Mouse (Mus musculus) embryonic facial prominence, embryonic 14.5 days (tissue): ENCODE measurements around the gene AY074887. TPM values are rescaled to one million over a fixed set of nuclear protein-coding genes. Genes with fewer than 3 reads are reported as not detected.
A peak's percentile ranks its signal among the peaks of the same experiment; 100 is the strongest.
"Not testable (repeated sequence)": the region's sequence is repeated elsewhere in the genome, so short reads cannot be mapped to it uniquely, and the experiment has no call there.

Experiments used
- ATAC-seq: fragments of 200-750 bp; cut with Nextera tagmentation; 2 replicates; pipeline ENCODE4 v1.8.0; 2017; ENCODE audit warnings: low read depth, moderate number of reproducible peaks, moderate TSS enrichment
- DNase-seq: peaks from one replicate; pipeline ENCODE4 v3.0.0-alpha.2; 2015; ENCODE audit warnings: low spot score
- H3K27ac ChIP-seq: fragments of 300-500 bp; sonication (generic); replicated peaks from 2 replicates; pipeline ENCODE4 v1.5.1; 2014; ENCODE audit warnings: low read depth, mild to moderate bottlenecking, low read length, moderate library complexity
- H3K27me3 ChIP-seq: fragments of 300-500 bp; sonication (generic); replicated peaks from 2 replicates; pipeline ENCODE4 v1.6.1; 2014; ENCODE audit warnings: low read length; ENCODE audit not compliant: control insufficient read depth, insufficient read depth
- H3K36me3 ChIP-seq: fragments of 300-500 bp; sonication (generic); 2 replicates; pipeline ENCODE4 v1.6.1; 2014; ENCODE audit warnings: low read length, mixed read lengths; ENCODE audit not compliant: control insufficient read depth, insufficient read depth
- H3K4me1 ChIP-seq: fragments of 300-500 bp; sonication (generic); 2 replicates; pipeline ENCODE4 v1.6.1; 2014; ENCODE audit warnings: antibody characterized with exemption, low read length; ENCODE audit not compliant: control insufficient read depth, insufficient read depth
- H3K4me2 ChIP-seq: fragments of 300-500 bp; sonication (generic); 2 replicates; pipeline ENCODE4 v1.6.1; 2014; ENCODE audit warnings: low read depth, mild to moderate bottlenecking, low read length, moderate library complexity, mixed read lengths
- H3K4me3 ChIP-seq: fragments of 300-500 bp; sonication (generic); 2 replicates; pipeline ENCODE4 v1.5.1; 2014; ENCODE audit warnings: low read depth, mild to moderate bottlenecking, low read length
- H3K9ac ChIP-seq: fragments of 300-500 bp; sonication (generic); 2 replicates; pipeline ENCODE4 v1.6.1; 2014; ENCODE audit warnings: low read depth, mild to moderate bottlenecking, low read length, moderate library complexity, mixed read lengths
- H3K9me3 ChIP-seq: fragments of 300-500 bp; sonication (generic); 2 replicates; pipeline ENCODE4 v1.6.1; 2016; ENCODE audit warnings: low read length; ENCODE audit not compliant: control insufficient read depth
- WGBS: fragments of 180-500 bp; shearing (Covaris S2); extraction: QIAGEN DNeasy Blood & Tissue Kit; methylation state at CpG from one replicate; pipeline ENCODE4 v1.1.7; 2014; 5-methylcytosine and 5-hydroxymethylcytosine counted together
- polyA plus RNA-seq: library from polyadenylated mRNA; unstranded; fragments of >200 nt; fragmentation: Nextera tagmentation; extraction: Ambion mirVana; gene quantifications from 2 replicates; pipeline ENCODE4 v1.2.1, GENCODE M21; 2014

The AY074887 gene
- polyA plus RNA-seq, 1 experiment from 2014 or later: 1.0 TPM

DNA sequence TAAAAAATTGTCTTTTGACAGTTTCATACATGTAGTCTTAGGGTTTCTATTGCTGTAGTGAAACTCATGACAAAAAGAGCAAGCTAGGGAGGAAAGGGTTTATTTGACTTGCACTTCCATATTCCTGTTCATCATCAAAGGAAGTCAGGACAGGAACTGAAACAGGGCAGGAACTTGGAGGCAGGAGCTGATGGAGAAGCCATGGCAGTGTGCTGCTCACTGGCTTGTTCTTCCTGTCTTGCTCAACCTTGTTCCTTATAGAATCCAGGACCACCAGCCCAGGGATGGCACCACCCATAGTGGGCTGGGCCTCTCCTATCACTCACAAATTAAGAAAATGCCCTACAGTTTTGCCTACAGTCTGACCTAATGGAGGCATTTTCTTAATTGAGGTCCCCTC, 12.9 kb upstream of the AY074887 start:
- no peak for ATAC-seq
- Histone ChIP-seq H3K9ac (no peak overlapping the region), H3K4me1 (no peaks in the 10 kb centered on the region), H3K27ac (no peak overlapping the region), H3K9me3 (0 out of 2 replicates have a peak, but pooled peaks cover 4% of the 10 kb centered on the region), H3K4me3 (no peak overlapping the region), H3K36me3 (peaks cover 13% of the 10 kb centered on the region), H3K27me3 (no peaks in the 10 kb centered on the region), H3K4me2 (no peak overlapping the region)
- no peak for DNase-seq

DNA sequence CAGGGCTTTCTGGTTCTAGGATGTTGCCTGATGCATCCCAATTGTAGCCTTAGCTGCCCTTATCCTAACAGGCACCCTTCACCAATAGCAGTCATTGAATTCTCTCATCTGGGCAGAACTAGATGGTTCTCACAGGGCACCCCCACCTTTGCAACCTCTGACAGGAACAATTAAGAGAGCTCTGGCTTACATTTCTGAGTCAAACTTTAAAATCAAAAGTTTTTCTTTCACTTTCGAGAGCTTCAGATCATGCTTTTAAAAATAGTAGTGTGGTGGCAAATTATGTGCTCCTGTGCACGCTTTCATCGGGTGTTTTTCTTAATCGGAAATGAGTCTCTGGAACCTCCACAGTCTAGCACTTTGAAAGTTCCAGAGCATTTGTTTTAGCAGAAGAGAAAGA, 10.3 kb upstream of the AY074887 start:
- WGBS: 86% methylated on average over 4 of the region's 4 CpGs
- Histone ChIP-seq H3K4me1 (no peaks in the 10 kb centered on the region), H3K9me3 (no peaks in the 10 kb centered on the region), H3K4me2 (no peak overlapping the region), H3K27ac (no peak overlapping the region), H3K4me3 (no peak overlapping the region), H3K27me3 (no peaks in the 10 kb centered on the region), H3K36me3 (peaks cover 36% of the 10 kb centered on the region), H3K9ac (no peak overlapping the region)
- DNase-seq (no peak), ATAC-seq (no peak)

DNA sequence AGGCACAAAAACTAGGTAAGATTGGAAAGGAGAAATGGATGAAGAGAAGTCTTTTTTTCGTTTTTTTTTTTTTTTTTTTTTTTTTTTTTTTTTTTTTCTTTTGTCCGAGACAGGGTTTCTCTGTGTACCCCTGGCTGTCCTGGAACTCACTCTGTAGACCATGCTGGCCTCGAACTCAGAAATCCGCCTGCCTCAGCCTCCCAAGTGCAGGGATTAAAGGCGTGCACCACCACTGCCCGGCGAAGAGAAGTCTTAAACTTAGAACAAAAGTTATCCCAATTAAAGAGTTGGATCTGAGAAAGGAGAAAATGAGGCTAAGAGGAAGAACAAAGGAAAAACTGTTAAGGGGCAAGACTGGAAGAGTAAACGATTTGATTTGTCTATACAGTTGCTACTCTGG, 636 bp downstream of the AY074887 start:
- H3K9me3 ChIP-seq, ATAC-seq, DNase-seq, H3K27me3 ChIP-seq, H3K4me1 ChIP-seq: not testable (repeated sequence)
- H3K4me2 ChIP-seq: peak overlapping the region; percentile 77
- peak overlapping the region; percentile 92 for H3K4me3 ChIP-seq
- peak overlapping the region; percentile 96 for H3K27ac ChIP-seq
- WGBS: 49% methylated on average over 8 of the region's 8 CpGs
- peaks cover 37% of the 10 kb centered on the region for H3K36me3 ChIP-seq
- peak overlapping the region; percentile 30 for H3K9ac ChIP-seq

DNA sequence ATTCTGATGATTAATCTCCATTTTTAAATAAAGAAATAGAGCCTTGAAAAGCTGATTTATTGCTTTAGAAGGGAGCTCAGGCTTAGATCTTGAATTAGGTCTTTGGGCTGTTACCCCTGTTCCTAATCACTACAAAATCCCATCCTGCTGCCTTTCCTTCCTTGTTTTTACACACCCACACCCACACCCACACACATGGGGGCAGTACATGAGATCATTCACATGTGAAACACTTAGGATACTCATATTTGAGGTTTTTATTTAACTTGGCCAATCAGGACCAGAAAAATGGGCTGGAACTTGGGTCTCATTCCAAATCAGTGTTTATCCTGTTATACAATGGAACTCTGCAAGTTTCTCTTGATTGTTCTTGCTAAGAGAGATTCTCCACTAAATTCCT, 1.3 kb downstream of the AY074887 start:
- H3K36me3 ChIP-seq: peaks cover 30% of the 10 kb centered on the region
- H3K27ac ChIP-seq: no peak overlapping the region
- H3K9ac ChIP-seq: no peak overlapping the region
- H3K27me3 ChIP-seq: no peaks in the 10 kb centered on the region
- no peak for DNase-seq
- H3K4me2 ChIP-seq: no peak overlapping the region
- H3K9me3 ChIP-seq: no peaks in the 10 kb centered on the region
- no peak overlapping the region for H3K4me3 ChIP-seq
- peaks cover 10% of the 10 kb centered on the region; the same call in 1 of the 2 replicates for H3K4me1 ChIP-seq
- no peak for ATAC-seq

DNA sequence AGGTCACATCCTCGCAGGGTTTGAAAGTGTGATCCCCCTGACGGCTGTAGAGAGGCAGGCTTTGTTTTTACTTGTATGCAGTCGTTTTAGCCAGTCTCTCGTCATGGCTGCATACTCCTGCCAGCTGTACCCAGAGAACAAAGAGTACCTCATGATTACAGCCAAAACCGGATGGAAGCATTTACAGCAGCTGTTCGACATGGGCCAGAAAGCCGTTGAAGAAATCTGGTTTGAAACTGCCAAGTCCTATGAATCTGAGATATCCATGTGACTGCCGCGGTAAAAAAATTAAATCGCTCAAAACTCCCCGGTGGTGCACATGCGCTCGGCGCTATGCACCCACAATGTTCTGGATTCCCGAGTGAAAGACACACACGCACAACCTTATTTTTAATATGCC, 4.5 kb downstream of the AY074887 start:
- WGBS: 58% methylated on average over 16 of the region's 16 CpGs

DNA sequence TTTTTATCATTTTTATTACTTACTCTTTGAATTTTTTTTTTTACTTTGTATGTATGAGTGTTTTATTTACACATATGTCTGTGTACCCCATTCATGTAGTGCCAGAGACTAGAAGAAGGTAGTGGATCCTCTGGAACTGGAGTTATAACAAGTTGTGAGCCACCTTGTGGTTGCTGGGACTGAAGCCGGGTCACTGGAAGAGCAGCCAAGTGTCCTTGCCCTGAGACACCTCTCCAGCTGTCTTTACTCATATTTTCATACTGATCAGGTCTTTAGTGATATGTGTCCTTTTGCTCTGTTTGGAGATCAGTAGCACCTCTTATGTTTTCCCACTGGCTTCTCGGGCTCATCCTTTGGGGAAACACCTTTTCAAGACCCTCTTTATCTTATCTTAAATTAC, 6.3 kb downstream of the AY074887 start:
- ATAC-seq (no peak), DNase-seq (no peak)
- Histone ChIP-seq H3K4me3 (no peak overlapping the region), H3K9ac (no peak overlapping the region), H3K36me3 (peaks cover 10% of the 10 kb centered on the region; the same call in 1 of the 2 replicates), H3K9me3 (no peaks in the 10 kb centered on the region), H3K27ac (no peak overlapping the region), H3K4me1 (no peaks in the 10 kb centered on the region), H3K27me3 (no peaks in the 10 kb centered on the region), H3K4me2 (no peak overlapping the region)
- WGBS: 81% methylated on average over 2 of the region's 2 CpGs

More for the DNA sequence above, 4.5 kb downstream of the AY074887 start:
- H3K4me1 ChIP-seq: no peaks in the 10 kb centered on the region
- H3K9me3 ChIP-seq: no peaks in the 10 kb centered on the region
- H3K27ac ChIP-seq: no peak overlapping the region; the same call in 1 of the 2 replicates
- ATAC-seq (no peak), DNase-seq (peak; percentile 62)
- peaks cover 7% of the 10 kb centered on the region; the same call in 1 of the 2 replicates for H3K36me3 ChIP-seq
- no peak overlapping the region for H3K4me3 ChIP-seq
- no peak overlapping the region for H3K9ac ChIP-seq
- no peaks in the 10 kb centered on the region for H3K27me3 ChIP-seq
- H3K4me2 ChIP-seq: no peak overlapping the region

DNA sequence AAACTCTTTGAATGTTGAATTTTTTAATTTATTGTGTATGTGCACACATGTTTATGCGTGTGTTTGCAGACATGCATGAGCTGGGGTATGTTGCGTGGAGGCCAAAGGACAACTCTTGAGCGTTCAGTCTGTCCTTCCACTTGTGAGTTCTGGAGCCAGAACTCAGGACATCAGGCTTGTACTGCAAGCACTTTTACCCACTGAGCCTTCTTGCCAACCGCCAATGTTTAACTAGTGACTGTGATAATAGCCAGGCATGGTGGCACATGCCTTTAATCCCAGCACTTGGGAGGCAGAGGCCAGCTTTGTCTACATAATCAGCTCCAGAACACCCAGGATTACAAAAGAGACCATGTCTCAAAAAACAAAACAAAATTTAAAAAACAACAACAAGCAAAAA, 8.7 kb downstream of the AY074887 start:
- no peaks in the 10 kb centered on the region for H3K4me1 ChIP-seq
- H3K9me3 ChIP-seq: no peaks in the 10 kb centered on the region
- no peak overlapping the region for H3K4me3 ChIP-seq
- 88% methylated on average over 4 of the region's 4 CpGs for WGBS
- DNase-seq (no peak), ATAC-seq (no peak)
- H3K27ac ChIP-seq: no peak overlapping the region
- H3K9ac ChIP-seq: no peak overlapping the region
- H3K36me3 ChIP-seq: peaks cover 19% of the 10 kb centered on the region; the same call in 1 of the 2 replicates
- no peaks in the 10 kb centered on the region for H3K27me3 ChIP-seq
- no peak overlapping the region for H3K4me2 ChIP-seq

DNA sequence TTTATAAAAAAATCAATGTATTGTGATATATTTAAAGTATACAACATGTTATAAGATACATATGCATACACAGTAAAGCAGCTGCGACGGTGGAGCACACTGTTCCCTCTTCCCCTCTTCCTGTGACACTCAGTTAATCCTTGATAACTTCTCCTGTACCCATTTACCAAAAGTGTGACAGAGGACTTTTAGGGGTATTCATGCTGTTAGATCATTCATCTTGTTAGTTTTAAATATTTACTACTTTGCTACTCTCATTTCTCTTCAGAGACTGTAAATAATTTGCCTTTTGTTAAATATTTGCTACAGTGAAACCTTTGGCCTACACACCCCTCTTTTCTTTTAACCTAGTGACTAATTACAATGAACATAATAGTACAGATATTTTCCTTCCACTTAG, 18.4 kb downstream of the AY074887 start:
- ATAC-seq (no peak), DNase-seq (no peak)
- 67% methylated on average over 2 of the region's 2 CpGs for WGBS
- H3K9ac ChIP-seq: no peak overlapping the region
- no peak overlapping the region for H3K4me2 ChIP-seq
- H3K4me3 ChIP-seq: no peak overlapping the region
- no peaks in the 10 kb centered on the region for H3K4me1 ChIP-seq
- no peak overlapping the region for H3K27ac ChIP-seq
- no peaks in the 10 kb centered on the region for H3K36me3 ChIP-seq
- H3K9me3 ChIP-seq: no peaks in the 10 kb centered on the region
- no peaks in the 10 kb centered on the region for H3K27me3 ChIP-seq

DNA sequence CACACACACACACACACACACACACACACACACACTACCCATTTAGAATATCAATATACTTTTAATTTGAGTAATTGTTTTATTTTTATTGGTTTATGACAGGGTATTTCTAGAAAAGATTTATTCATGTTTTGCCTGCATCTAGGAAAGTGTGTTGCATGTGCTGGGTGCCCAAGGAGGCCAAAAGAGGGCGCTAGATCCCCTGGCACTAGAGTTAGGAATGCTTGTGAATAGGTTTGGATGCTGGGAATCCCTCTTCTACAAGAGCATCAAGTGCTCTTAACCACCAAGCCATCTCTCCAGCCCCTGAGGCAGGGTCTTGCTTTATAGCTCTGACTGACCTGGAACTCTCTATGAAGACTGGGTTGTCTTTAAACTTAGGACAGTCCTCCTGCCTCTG, 19.0 kb downstream of the AY074887 start:
- no peaks in the 10 kb centered on the region for H3K4me1 ChIP-seq
- H3K4me2 ChIP-seq: no peak overlapping the region
- no peak for ATAC-seq
- 5% methylated on average over 1 of the region's 1 CpGs for WGBS
- H3K4me3 ChIP-seq: no peak overlapping the region
- no peaks in the 10 kb centered on the region for H3K9me3 ChIP-seq
- H3K27me3 ChIP-seq: no peaks in the 10 kb centered on the region
- no peak overlapping the region for H3K27ac ChIP-seq
- no peaks in the 10 kb centered on the region for H3K36me3 ChIP-seq
- no peak for DNase-seq
- H3K9ac ChIP-seq: no peak overlapping the region
